In genomic region chr4:111519267-111519666, GRCm38 (mm10) we compare ENCODE assay signal across 17 mouse cellular contexts.
"Had no signal": no experiment of that assay in that cellular context is flagged by ENCODE, and none has a peak within 500 bp of the region (broad histone marks: within the 10 kb centered on the region; RNA-seq: fewer than 3 reads in every experiment).

No protein-coding gene starts in this region.

- H3K4me3 ChIP-seq: lung, embryonic 15.5 days; megakaryocyte, embryonic 14.5 days; midbrain, embryonic 13.5 days; midbrain, embryonic 15.5 days; neural tube, embryonic 12.5 days; stomach, embryonic 15.5 days had no signal

- H3K4me1 ChIP-seq: lung, embryonic 15.5 days; megakaryocyte, embryonic 14.5 days; stomach, embryonic 15.5 days had no signal

- H3K27me3 ChIP-seq: lung, embryonic 15.5 days; megakaryocyte, embryonic 14.5 days; midbrain, embryonic 13.5 days; midbrain, embryonic 15.5 days; neural tube, embryonic 12.5 days; stomach, embryonic 15.5 days had no signal

- H3K27ac ChIP-seq: lung, embryonic 15.5 days; macrophage; midbrain, embryonic 13.5 days; midbrain, embryonic 15.5 days; neural tube, embryonic 12.5 days; stomach, embryonic 15.5 days; stomach, postnatal 0 days had no signal

- H3K9me3 ChIP-seq: lung, embryonic 15.5 days; midbrain, embryonic 13.5 days; midbrain, embryonic 15.5 days; neural tube, embryonic 12.5 days; stomach, embryonic 15.5 days had no signal

- H3K4me2 ChIP-seq: lung, embryonic 15.5 days; midbrain, embryonic 11.5 days; midbrain, embryonic 13.5 days; midbrain, embryonic 15.5 days; neural tube, embryonic 12.5 days; stomach, embryonic 15.5 days had no signal

- H3K9ac ChIP-seq: lung, embryonic 15.5 days; midbrain, embryonic 13.5 days; midbrain, embryonic 15.5 days; neural tube, embryonic 12.5 days; stomach, embryonic 15.5 days had no signal

- H3K36me3 ChIP-seq: lung, embryonic 15.5 days; midbrain, embryonic 13.5 days; midbrain, embryonic 15.5 days; neural tube, embryonic 12.5 days; stomach, embryonic 15.5 days had no signal

- DNase-seq: lung, adult 2 months; lung, postnatal 14 days; lung, postnatal 36 days; right cerebral cortex, postnatal 14 days; thymus, adult 2 months; thymus, postnatal 25 days; thymus, postnatal 4 days had no signal

- ATAC-seq: lung, postnatal 0 days; midbrain, embryonic 13.5 days; midbrain, embryonic 15.5 days had no signal
